Mouse (Mus musculus) thymus, adult 2 months (tissue): ENCODE data around the gene Agrn. TPM values are rescaled to one million over a fixed set of nuclear protein-coding genes. Genes with fewer than 3 reads are reported as not detected.

Experiments used
- DNase-seq: peaks from one replicate; pipeline ENCODE4 v3.0.0; 2021
- H3K27ac ChIP-seq: fragments of 200-500 bp; 2 replicates; pipeline ENCODE4 v1.5.1; 2012; ENCODE audit warnings: low read length, control low read depth; ENCODE audit not compliant: control insufficient read depth, insufficient read depth
- H3K27me3 ChIP-seq: fragments of 200-500 bp; 2 replicates; pipeline ENCODE4 v1.6.1; 2012; ENCODE audit warnings: mild to moderate bottlenecking, low read length, moderate library complexity, mixed read lengths; ENCODE audit not compliant: control insufficient read depth, insufficient read depth
- H3K36me3 ChIP-seq: fragments of 200-500 bp; 2 replicates; pipeline ENCODE4 v1.6.1; 2012; ENCODE audit warnings: mild to moderate bottlenecking, low read length, moderate library complexity; ENCODE audit not compliant: control insufficient read depth, insufficient read depth
- H3K4me1 ChIP-seq: fragments of 200-500 bp; replicated peaks from 2 replicates; pipeline ENCODE4 v1.6.1; 2012; ENCODE audit warnings: low read length; ENCODE audit not compliant: control insufficient read depth, insufficient read depth
- H3K4me3 ChIP-seq: fragments of 200-500 bp; 2 replicates; pipeline ENCODE4 v1.5.1; 2012; ENCODE audit warnings: mild to moderate bottlenecking, low read length, control low read depth, moderate library complexity; ENCODE audit not compliant: control insufficient read depth, insufficient read depth
- CTCF ChIP-seq: fragments of 200-500 bp; IDR thresholded peaks from 2 replicates; pipeline ENCODE4 v1.5.1; 2012; ENCODE audit warnings: mild to moderate bottlenecking, control low read depth, low read length, moderate library complexity, borderline replicate concordance; ENCODE audit not compliant: control insufficient read depth, poor library complexity, insufficient read depth; ENCODE audit errors: extremely low read depth
- POLR2A ChIP-seq: fragments of 200-500 bp; IDR thresholded peaks from 2 replicates; pipeline ENCODE4 v1.6.1; 2012; ENCODE audit warnings: mild to moderate bottlenecking, low read length, control low read depth, moderate library complexity; ENCODE audit not compliant: control insufficient read depth, poor library complexity, insufficient read depth; ENCODE audit errors: extremely low read depth
- WGBS: fragments of 180-500 bp; shearing (Covaris S2); methylation state at CpG from one replicate; pipeline ENCODE4 v1.1.7; 2018; 5-methylcytosine and 5-hydroxymethylcytosine counted together
- polyA plus RNA-seq: library from polyadenylated mRNA; depleted of rRNA; stranded (reverse); fragments of >200 nt; gene quantifications from 2 replicates; pipeline ENCODE4 v1.2.3, GENCODE M21; 2012

Gene Agrn
- polyA plus RNA-seq, 1 experiment = 48.7 TPM

- Histone ChIP-seq H3K4me3 (no peak overlapping the region), H3K27me3 (peaks cover 4% of the 10 kb centered on the region), H3K4me1 (peaks cover 12% of the 10 kb centered on the region), H3K36me3 (no peaks in the 10 kb centered on the region), H3K27ac (no peak overlapping the region)
- 92% methylated on average over 5 of the region's 5 CpGs for WGBS
- DNase-seq = no peak
- TF ChIP-seq POLR2A = no peak
- TF ChIP-seq CTCF = no peak
Observed at GRCm38 (mm10) chr4:156193906-156194305, 3.4 kb downstream of the Agrn start.

- TF ChIP-seq POLR2A = no peak
- TF ChIP-seq CTCF = no peak
- WGBS = 85% methylated on average over 2 of the region's 2 CpGs
- Histone ChIP-seq H3K4me3 (no peak overlapping the region), H3K4me1 (peaks cover 12% of the 10 kb centered on the region), H3K36me3 (no peaks in the 10 kb centered on the region), H3K27me3 (peaks cover 4% of the 10 kb centered on the region), H3K27ac (no peak overlapping the region)
- DNase-seq = no peak
Observed at GRCm38 (mm10) chr4:156193200-156193590, 4.1 kb downstream of the Agrn start.

GRCm38 (mm10) chr4:156192421-156193199 lies 4.7 kb downstream of the Agrn start:
- WGBS = 91% methylated on average over 8 of the region's 8 CpGs
- TF ChIP-seq POLR2A (no peak), CTCF (no peak)
- H3K4me3 ChIP-seq = no peak overlapping the region
- no peaks in the 10 kb centered on the region for H3K36me3 ChIP-seq
- H3K27me3 ChIP-seq = peaks cover 4% of the 10 kb centered on the region
- no peak overlapping the region for H3K27ac ChIP-seq
- no peak for DNase-seq
- peaks cover 9% of the 10 kb centered on the region for H3K4me1 ChIP-seq

- 93% methylated on average over 6 of the region's 6 CpGs for WGBS
Observed at GRCm38 (mm10) chr4:156188811-156189323, 8.4 kb downstream of the Agrn start.

GRCm38 (mm10) chr4:156188162-156188810 lies 9.0 kb downstream of the Agrn start:
- Histone ChIP-seq H3K4me1 (no peaks in the 10 kb centered on the region), H3K27ac (no peak overlapping the region), H3K4me3 (no peak overlapping the region), H3K36me3 (no peaks in the 10 kb centered on the region), H3K27me3 (no peaks in the 10 kb centered on the region; the same call in 1 of the 2 replicates)
- no peak for DNase-seq
- 92% methylated on average over 5 of the region's 5 CpGs for WGBS
- TF ChIP-seq POLR2A (no peak), CTCF (no peak)

More at GRCm38 (mm10) chr4:156188811-156189323, 8.4 kb downstream of the Agrn start:
- no peak for DNase-seq
- no peak for TF ChIP-seq CTCF
- no peak for TF ChIP-seq POLR2A
- no peaks in the 10 kb centered on the region for H3K36me3 ChIP-seq
- no peaks in the 10 kb centered on the region for H3K4me1 ChIP-seq
- no peak overlapping the region for H3K4me3 ChIP-seq
- H3K27me3 ChIP-seq = no peaks in the 10 kb centered on the region; the same call in 1 of the 2 replicates
- H3K27ac ChIP-seq = no peak overlapping the region

- H3K27ac ChIP-seq = no peak overlapping the region
- no peak for DNase-seq
- H3K4me3 ChIP-seq = no peak overlapping the region
- no peaks in the 10 kb centered on the region for H3K36me3 ChIP-seq
- WGBS = 36% methylated on average over 31 of the region's 31 CpGs
- no peaks in the 10 kb centered on the region for H3K4me1 ChIP-seq
- H3K27me3 ChIP-seq = no peaks in the 10 kb centered on the region; the same call in 1 of the 2 replicates
- no peak for TF ChIP-seq POLR2A
Observed at GRCm38 (mm10) chr4:156185950-156186850, 11.1 kb downstream of the Agrn start.
